In the genomic region with DNA sequence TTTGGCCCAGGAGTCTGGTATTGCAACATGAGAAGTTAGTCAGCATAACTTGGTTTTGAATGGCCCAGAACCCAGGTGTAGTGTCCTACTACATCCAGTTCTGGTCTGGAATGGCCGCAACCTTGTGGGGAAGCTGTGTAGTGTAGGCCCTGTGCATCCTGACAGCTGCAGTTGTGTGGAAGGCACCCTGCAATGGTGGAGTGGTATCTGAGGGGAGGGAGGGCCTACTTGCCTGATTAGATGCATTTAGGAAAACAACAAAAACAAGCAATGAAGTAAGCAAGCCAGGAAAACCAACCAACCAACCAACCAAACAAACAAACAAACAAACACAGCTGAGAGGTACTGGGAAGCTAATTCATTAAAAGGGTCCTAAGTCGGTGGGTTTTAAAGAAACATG, we compare ENCODE assay signal across 6 mouse cellular contexts. TPM values are rescaled to one million over a fixed set of nuclear protein-coding genes. Genes with fewer than 3 reads are reported as not detected.
"Had no signal": no experiment of that assay in that cellular context is flagged by ENCODE, and none has a peak within 500 bp of the region (broad histone marks: within the 10 kb centered on the region; RNA-seq: fewer than 3 reads in every experiment).

No protein-coding gene starts in this region.

RNA-seq across cellular contexts. Expression of a gene that starts 49.3 kb away (rescaled TPM):
- polyA plus RNA-seq: heart, embryonic 12.5 days; heart, postnatal 0 days; intestine, embryonic 16.5 days; kidney, adult 2 months; large intestine, adult 2 months; liver, adult 2 months had no signal
